Mouse (Mus musculus): ENCODE data around the gene Retreg1. TPM values are rescaled to one million over a fixed set of nuclear protein-coding genes. Genes with fewer than 3 reads are reported as not detected.

Gene Retreg1
- polyA plus RNA-seq, 1 experiment from 2014 or later: 8.2 TPM

DNA sequence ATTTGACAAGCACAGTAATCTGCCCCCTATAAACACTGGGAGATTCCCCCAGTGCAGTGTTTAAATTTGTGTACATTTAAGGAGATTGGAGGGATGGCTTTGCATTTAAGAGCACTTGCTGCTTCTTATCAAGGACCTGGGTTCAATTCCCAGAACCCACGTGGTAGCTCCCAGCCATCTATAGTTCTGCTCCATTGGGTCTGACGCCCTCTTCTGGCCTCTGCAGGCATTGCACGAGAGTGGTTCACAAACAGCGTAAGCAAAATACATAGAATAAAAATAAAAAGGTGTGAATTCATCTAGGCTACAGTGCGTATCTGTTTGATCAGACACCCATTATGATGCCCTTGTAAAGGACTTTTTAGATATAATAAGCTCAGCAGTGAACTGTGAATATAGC lies 85.9 kb downstream of the Retreg1 start:
- no peak overlapping the region for H3K9ac ChIP-seq (replicated peaks; ENCODE audit: low read depth, low read length)
- no peaks in the 10 kb centered on the region for H3K36me3 ChIP-seq (ENCODE audit: control insufficient read depth, insufficient read depth)
- H3K9me3 ChIP-seq (ENCODE audit: control insufficient read depth, low read length): no peaks in the 10 kb centered on the region
- H3K27ac ChIP-seq (ENCODE audit: low read length): no peak overlapping the region
- WGBS: 70% methylated on average over 5 of the region's 5 CpGs
- no peaks in the 10 kb centered on the region for H3K27me3 ChIP-seq (replicated peaks; ENCODE audit: control insufficient read depth, insufficient read depth, low read length)
- H3K4me3 ChIP-seq (replicated peaks; ENCODE audit: low read length): no peak overlapping the region
- H3K4me2 ChIP-seq (ENCODE audit: low read length): no peak overlapping the region
- H3K4me1 ChIP-seq (replicated peaks; ENCODE audit: control insufficient read depth, insufficient read depth, low read length): peaks cover 5% of the 10 kb centered on the region; the same call in 1 of the 2 replicates
- no peak for ATAC-seq

DNA sequence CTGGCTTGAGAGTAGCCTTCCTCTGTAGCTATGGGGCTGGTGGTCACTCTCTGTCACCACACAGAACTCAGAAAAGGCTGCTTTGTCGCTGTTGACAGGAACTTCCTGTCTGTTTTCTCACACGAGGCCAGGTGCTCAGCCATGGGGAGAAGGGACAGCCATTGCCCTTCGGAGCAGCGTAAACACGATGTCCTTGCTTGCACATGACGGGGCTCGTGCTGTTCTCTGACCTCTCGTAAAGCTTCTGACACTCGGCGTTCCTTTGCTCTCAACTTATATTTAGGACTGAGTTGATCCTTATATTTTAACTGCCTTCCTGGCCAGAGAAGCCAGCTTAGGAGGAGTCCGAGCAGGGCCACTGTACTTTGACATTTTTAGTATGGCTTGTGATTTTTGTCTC lies 86.5 kb downstream of the Retreg1 start:
- peaks cover 5% of the 10 kb centered on the region; the same call in 1 of the 2 replicates for H3K4me1 ChIP-seq (replicated peaks; ENCODE audit: control insufficient read depth, insufficient read depth, low read length)
- H3K9me3 ChIP-seq (ENCODE audit: control insufficient read depth, low read length): no peaks in the 10 kb centered on the region
- H3K27ac ChIP-seq (ENCODE audit: low read length): no peak overlapping the region
- H3K36me3 ChIP-seq (ENCODE audit: control insufficient read depth, insufficient read depth): no peaks in the 10 kb centered on the region
- H3K4me3 ChIP-seq (replicated peaks; ENCODE audit: low read length): no peak overlapping the region
- H3K4me2 ChIP-seq (ENCODE audit: low read length): no peak overlapping the region
- 88% methylated on average over 11 of the region's 11 CpGs for WGBS
- no peak overlapping the region for H3K9ac ChIP-seq (replicated peaks; ENCODE audit: low read depth, low read length)
- ATAC-seq: no peak
- no peaks in the 10 kb centered on the region for H3K27me3 ChIP-seq (replicated peaks; ENCODE audit: control insufficient read depth, insufficient read depth, low read length)

DNA sequence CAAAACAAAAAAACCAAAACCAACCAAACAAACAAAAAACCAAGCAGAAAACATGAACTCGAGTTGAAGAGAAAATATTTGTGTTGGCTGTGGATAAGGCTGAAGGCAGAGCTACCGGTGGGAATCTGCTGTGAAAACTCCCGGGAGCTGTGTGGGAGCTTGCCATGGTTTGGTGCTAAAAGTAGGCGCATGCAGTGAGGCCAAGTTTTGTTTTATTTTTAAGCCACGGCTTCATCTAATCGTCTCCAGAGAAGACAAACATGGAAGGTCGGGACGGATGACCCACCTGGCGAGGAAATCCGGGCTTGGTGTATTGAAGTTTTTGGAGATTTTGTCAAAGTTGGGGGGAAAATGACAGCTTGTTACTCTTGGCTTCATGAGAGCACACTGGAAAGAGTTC lies 87.0 kb downstream of the Retreg1 start:
- Histone ChIP-seq H3K9me3 (ENCODE audit: control insufficient read depth, low read length) (no peaks in the 10 kb centered on the region), H3K4me1 (replicated peaks; ENCODE audit: control insufficient read depth, insufficient read depth, low read length) (peaks cover 5% of the 10 kb centered on the region; the same call in 1 of the 2 replicates), H3K27me3 (replicated peaks; ENCODE audit: control insufficient read depth, insufficient read depth, low read length) (no peaks in the 10 kb centered on the region), H3K9ac (replicated peaks; ENCODE audit: low read depth, low read length) (no peak overlapping the region), H3K4me2 (ENCODE audit: low read length) (no peak overlapping the region), H3K27ac (ENCODE audit: low read length) (no peak overlapping the region), H3K4me3 (replicated peaks; ENCODE audit: low read length) (no peak overlapping the region), H3K36me3 (ENCODE audit: control insufficient read depth, insufficient read depth) (no peaks in the 10 kb centered on the region)
- 85% methylated on average over 10 of the region's 10 CpGs for WGBS
- no peak for ATAC-seq

DNA sequence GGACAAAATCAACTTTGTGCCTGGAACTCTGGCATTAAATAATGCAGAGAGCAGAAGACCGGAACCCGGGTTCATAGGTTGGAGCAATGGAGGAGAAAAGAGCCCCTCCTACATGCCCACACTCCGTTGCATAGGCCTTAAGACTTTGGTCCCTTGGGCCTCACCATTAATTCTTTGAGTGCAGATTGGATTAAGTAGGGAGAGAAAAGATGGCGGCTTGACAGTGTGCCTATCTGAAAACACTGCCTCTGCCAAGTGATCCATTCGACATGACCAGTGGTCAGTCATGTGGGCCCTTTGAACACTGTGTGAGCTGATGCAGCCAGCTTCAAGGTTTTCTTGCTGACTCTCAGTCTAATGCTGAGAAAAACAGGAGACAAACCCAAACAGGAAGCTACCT lies 87.7 kb downstream of the Retreg1 start:
- Histone ChIP-seq H3K27ac (ENCODE audit: low read length) (no peak overlapping the region), H3K4me1 (replicated peaks; ENCODE audit: control insufficient read depth, insufficient read depth, low read length) (peaks cover 5% of the 10 kb centered on the region; the same call in 1 of the 2 replicates), H3K4me3 (replicated peaks; ENCODE audit: low read length) (no peak overlapping the region), H3K9ac (replicated peaks; ENCODE audit: low read depth, low read length) (no peak overlapping the region), H3K27me3 (replicated peaks; ENCODE audit: control insufficient read depth, insufficient read depth, low read length) (no peaks in the 10 kb centered on the region), H3K36me3 (ENCODE audit: control insufficient read depth, insufficient read depth) (no peaks in the 10 kb centered on the region), H3K4me2 (ENCODE audit: low read length) (no peak overlapping the region), H3K9me3 (ENCODE audit: control insufficient read depth, low read length) (no peaks in the 10 kb centered on the region)
- WGBS: 89% methylated on average over 5 of the region's 5 CpGs
- no peak for ATAC-seq

DNA sequence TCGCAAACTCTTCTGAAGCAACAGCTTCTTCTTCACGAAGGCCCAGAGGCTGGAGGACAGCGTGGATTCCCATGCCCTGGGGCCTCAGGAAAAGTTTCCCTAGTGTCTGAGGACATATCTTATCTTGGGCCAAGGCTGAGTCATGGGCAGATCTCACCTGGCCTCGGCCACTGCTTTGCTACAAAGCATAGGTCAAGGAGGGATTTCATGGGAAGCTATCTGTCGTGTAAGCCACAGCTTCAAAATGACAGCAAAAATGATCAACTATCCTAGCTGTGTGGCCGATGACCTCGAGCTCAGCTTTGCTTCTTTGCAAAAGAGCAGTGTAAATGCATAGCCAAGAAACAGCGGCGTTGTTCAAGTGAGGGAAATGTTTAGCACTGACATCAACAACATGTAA lies 89.5 kb downstream of the Retreg1 start:
- Histone ChIP-seq H3K4me2 (ENCODE audit: low read length) (no peak overlapping the region), H3K27ac (ENCODE audit: low read length) (no peak overlapping the region)
- ATAC-seq: no peak

DNA sequence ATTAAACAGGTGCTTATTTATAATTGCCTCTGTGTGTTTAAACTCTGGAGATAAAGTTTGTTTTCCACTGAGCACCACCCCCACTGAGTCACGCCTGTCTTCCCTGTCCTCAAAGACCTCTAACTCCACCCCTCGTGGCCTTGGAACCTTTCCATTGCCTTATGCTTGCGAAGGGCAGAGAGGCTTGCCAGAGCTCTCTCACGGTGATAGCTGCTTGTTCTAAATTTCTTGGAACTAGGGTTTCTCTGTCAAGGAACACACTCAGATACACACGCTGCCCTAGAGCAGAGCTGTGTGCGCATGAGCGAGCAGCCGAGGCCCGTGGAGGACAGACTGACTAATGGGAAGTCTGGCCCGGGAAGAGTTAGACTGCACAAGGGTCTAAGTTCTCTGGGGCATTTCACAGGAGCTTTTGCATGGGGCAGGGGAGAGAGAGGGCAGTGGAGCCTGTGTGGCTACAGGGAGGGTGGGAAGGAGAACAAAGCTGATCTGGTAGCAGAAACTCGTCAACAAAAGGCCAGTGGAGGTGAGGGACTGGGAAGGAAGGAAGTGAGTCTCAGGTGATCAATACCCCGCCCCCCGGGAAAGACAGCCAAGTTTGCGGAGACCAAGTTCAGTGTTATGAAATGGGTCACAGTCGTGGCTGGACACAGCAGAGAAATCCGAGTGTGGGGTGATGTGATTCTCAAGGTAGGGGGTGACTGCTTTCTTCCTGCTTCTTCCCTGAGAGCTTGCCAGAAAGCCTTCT lies 90.1 kb downstream of the Retreg1 start:
- ATAC-seq: no peak
- Histone ChIP-seq H3K36me3 (ENCODE audit: control insufficient read depth, insufficient read depth) (no peaks in the 10 kb centered on the region), H3K4me2 (ENCODE audit: low read length) (no peak overlapping the region), H3K9me3 (ENCODE audit: control insufficient read depth, low read length) (no peaks in the 10 kb centered on the region), H3K27ac (ENCODE audit: low read length) (no peak overlapping the region), H3K9ac (replicated peaks; ENCODE audit: low read depth, low read length) (no peak overlapping the region), H3K27me3 (replicated peaks; ENCODE audit: control insufficient read depth, insufficient read depth, low read length) (0 out of 2 replicates have a peak, but pooled peaks cover 2% of the 10 kb centered on the region), H3K4me3 (replicated peaks; ENCODE audit: low read length) (no peak overlapping the region), H3K4me1 (replicated peaks; ENCODE audit: control insufficient read depth, insufficient read depth, low read length) (peaks cover 5% of the 10 kb centered on the region; the same call in 1 of the 2 replicates)
- WGBS: 58% methylated on average over 16 of the region's 16 CpGs

More for the DNA sequence above, 89.5 kb downstream of the Retreg1 start:
- no peaks in the 10 kb centered on the region for H3K9me3 ChIP-seq (ENCODE audit: control insufficient read depth, low read length)
- no peak overlapping the region for H3K4me3 ChIP-seq (replicated peaks; ENCODE audit: low read length)
- peaks cover 5% of the 10 kb centered on the region; the same call in 1 of the 2 replicates for H3K4me1 ChIP-seq (replicated peaks; ENCODE audit: control insufficient read depth, insufficient read depth, low read length)
- no peaks in the 10 kb centered on the region for H3K36me3 ChIP-seq (ENCODE audit: control insufficient read depth, insufficient read depth)
- H3K9ac ChIP-seq (replicated peaks; ENCODE audit: low read depth, low read length): no peak overlapping the region
- 91% methylated on average over 9 of the region's 9 CpGs for WGBS
- H3K27me3 ChIP-seq (replicated peaks; ENCODE audit: control insufficient read depth, insufficient read depth, low read length): 0 out of 2 replicates have a peak, but pooled peaks cover 2% of the 10 kb centered on the region

DNA sequence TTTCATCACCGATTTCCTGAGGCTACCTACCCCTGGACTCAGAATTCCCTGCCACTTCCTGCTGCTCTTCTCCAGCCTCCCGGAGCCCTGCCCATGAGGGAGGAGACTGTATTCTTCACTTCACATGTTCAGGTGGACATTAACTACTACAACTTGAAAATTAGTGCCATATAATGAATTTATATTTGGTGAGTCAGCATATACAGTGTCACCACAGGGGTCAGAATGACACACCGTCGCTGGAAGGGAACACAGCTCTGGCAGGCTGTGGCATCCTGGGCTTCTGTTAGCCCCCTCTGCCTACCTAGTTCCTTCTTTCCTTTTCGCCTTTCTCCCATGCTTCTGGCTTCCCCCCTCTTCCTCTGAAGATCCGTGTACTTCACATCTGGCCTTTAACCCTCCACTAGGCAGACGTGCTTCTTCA lies 90.7 kb downstream of the Retreg1 start:
- Histone ChIP-seq H3K4me3 (replicated peaks; ENCODE audit: low read length) (no peak overlapping the region), H3K9ac (replicated peaks; ENCODE audit: low read depth, low read length) (no peak overlapping the region), H3K27ac (ENCODE audit: low read length) (no peak overlapping the region), H3K27me3 (replicated peaks; ENCODE audit: control insufficient read depth, insufficient read depth, low read length) (0 out of 2 replicates have a peak, but pooled peaks cover 2% of the 10 kb centered on the region), H3K36me3 (ENCODE audit: control insufficient read depth, insufficient read depth) (no peaks in the 10 kb centered on the region), H3K9me3 (ENCODE audit: control insufficient read depth, low read length) (no peaks in the 10 kb centered on the region), H3K4me2 (ENCODE audit: low read length) (no peak overlapping the region), H3K4me1 (replicated peaks; ENCODE audit: control insufficient read depth, insufficient read depth, low read length) (peaks cover 5% of the 10 kb centered on the region; the same call in 1 of the 2 replicates)
- ATAC-seq: no peak
- WGBS: 75% methylated on average over 7 of the region's 7 CpGs

DNA sequence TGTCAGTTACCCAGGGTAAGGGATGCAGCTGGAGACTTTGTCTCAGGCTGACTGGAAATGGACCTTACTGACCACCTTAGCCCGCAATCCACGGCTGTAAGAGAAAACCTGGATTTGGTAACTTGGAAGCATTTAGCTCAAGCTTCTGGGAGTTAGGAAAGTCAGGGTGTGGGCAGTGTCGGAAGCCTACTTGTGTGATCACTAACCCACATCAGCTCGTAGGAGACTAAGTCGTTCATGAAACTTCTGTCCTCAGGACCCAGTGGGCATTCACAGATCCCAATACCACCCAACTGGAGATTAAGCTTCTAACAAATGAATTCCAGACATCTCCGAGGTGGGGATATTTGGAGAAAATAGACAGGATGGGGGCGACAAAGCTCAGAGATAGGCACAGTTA lies 91.4 kb downstream of the Retreg1 start:
- ATAC-seq: no peak
- Histone ChIP-seq H3K4me2 (ENCODE audit: low read length) (no peak overlapping the region), H3K27me3 (replicated peaks; ENCODE audit: control insufficient read depth, insufficient read depth, low read length) (0 out of 2 replicates have a peak, but pooled peaks cover 2% of the 10 kb centered on the region), H3K4me3 (replicated peaks; ENCODE audit: low read length) (no peak overlapping the region), H3K36me3 (ENCODE audit: control insufficient read depth, insufficient read depth) (no peaks in the 10 kb centered on the region), H3K9ac (replicated peaks; ENCODE audit: low read depth, low read length) (no peak overlapping the region), H3K27ac (ENCODE audit: low read length) (no peak overlapping the region), H3K4me1 (replicated peaks; ENCODE audit: control insufficient read depth, insufficient read depth, low read length) (peaks cover 5% of the 10 kb centered on the region; the same call in 1 of the 2 replicates), H3K9me3 (ENCODE audit: control insufficient read depth, low read length) (no peaks in the 10 kb centered on the region)
- 80% methylated on average over 7 of the region's 7 CpGs for WGBS

DNA sequence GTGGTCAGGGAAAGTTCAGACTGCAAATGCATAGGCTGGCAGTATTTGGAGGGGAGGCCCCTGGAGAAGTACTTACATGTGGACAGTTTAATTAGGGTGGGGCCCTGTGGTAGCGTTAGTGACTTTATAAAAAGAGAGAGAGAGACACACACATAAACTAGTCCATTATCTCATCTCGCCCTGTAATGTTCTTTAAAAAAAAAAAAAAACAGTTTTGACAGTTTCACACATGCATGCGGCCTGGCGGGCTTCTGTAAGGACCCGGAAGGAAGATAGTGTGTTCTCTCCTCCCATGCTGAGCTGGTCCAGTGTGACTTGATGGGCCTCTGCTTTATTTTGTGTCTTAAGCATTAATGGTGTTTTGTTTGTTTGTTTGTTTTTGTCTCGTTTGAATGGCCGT lies 95.5 kb downstream of the Retreg1 start:
- no peak overlapping the region for H3K27ac ChIP-seq (ENCODE audit: low read length)
- H3K27me3 ChIP-seq (replicated peaks; ENCODE audit: control insufficient read depth, insufficient read depth, low read length): 0 out of 2 replicates have a peak, but pooled peaks cover 2% of the 10 kb centered on the region
- no peak overlapping the region for H3K4me2 ChIP-seq (ENCODE audit: low read length)
- WGBS: 89% methylated on average over 7 of the region's 7 CpGs
- no peaks in the 10 kb centered on the region for H3K36me3 ChIP-seq (ENCODE audit: control insufficient read depth, insufficient read depth)
- no peak overlapping the region for H3K4me3 ChIP-seq (replicated peaks; ENCODE audit: low read length)
- no peak overlapping the region for H3K9ac ChIP-seq (replicated peaks; ENCODE audit: low read depth, low read length)
- H3K9me3 ChIP-seq (ENCODE audit: control insufficient read depth, low read length): no peaks in the 10 kb centered on the region
- no peak for ATAC-seq
- H3K4me1 ChIP-seq (replicated peaks; ENCODE audit: control insufficient read depth, insufficient read depth, low read length): no peaks in the 10 kb centered on the region
